Mouse (Mus musculus) thymus, adult 2 months (tissue): ENCODE data around the gene Arhgef28. TPM values are rescaled to one million over a fixed set of nuclear protein-coding genes. Genes with fewer than 3 reads are reported as not detected.

ENCODE experiments used
- DNase-seq: peaks from one replicate; pipeline ENCODE4 v3.0.0; 2021
- H3K27ac ChIP-seq: fragments of 200-500 bp; 2 replicates; pipeline ENCODE4 v1.5.1; 2012; ENCODE audit warnings: low read length, control low read depth; ENCODE audit not compliant: control insufficient read depth, insufficient read depth
- H3K27me3 ChIP-seq: fragments of 200-500 bp; 2 replicates; pipeline ENCODE4 v1.6.1; 2012; ENCODE audit warnings: mild to moderate bottlenecking, low read length, moderate library complexity, mixed read lengths; ENCODE audit not compliant: control insufficient read depth, insufficient read depth
- H3K36me3 ChIP-seq: fragments of 200-500 bp; 2 replicates; pipeline ENCODE4 v1.6.1; 2012; ENCODE audit warnings: mild to moderate bottlenecking, low read length, moderate library complexity; ENCODE audit not compliant: control insufficient read depth, insufficient read depth
- H3K4me1 ChIP-seq: fragments of 200-500 bp; replicated peaks from 2 replicates; pipeline ENCODE4 v1.6.1; 2012; ENCODE audit warnings: low read length; ENCODE audit not compliant: control insufficient read depth, insufficient read depth
- H3K4me3 ChIP-seq: fragments of 200-500 bp; 2 replicates; pipeline ENCODE4 v1.5.1; 2012; ENCODE audit warnings: mild to moderate bottlenecking, low read length, control low read depth, moderate library complexity; ENCODE audit not compliant: control insufficient read depth, insufficient read depth
- CTCF ChIP-seq: fragments of 200-500 bp; IDR thresholded peaks from 2 replicates; pipeline ENCODE4 v1.5.1; 2012; ENCODE audit warnings: mild to moderate bottlenecking, control low read depth, low read length, moderate library complexity, borderline replicate concordance; ENCODE audit not compliant: control insufficient read depth, poor library complexity, insufficient read depth; ENCODE audit errors: extremely low read depth
- POLR2A ChIP-seq: fragments of 200-500 bp; IDR thresholded peaks from 2 replicates; pipeline ENCODE4 v1.6.1; 2012; ENCODE audit warnings: mild to moderate bottlenecking, low read length, control low read depth, moderate library complexity; ENCODE audit not compliant: control insufficient read depth, poor library complexity, insufficient read depth; ENCODE audit errors: extremely low read depth
- WGBS: fragments of 180-500 bp; shearing (Covaris S2); methylation state at CpG from one replicate; pipeline ENCODE4 v1.1.7; 2018; 5-methylcytosine and 5-hydroxymethylcytosine counted together
- polyA plus RNA-seq: library from polyadenylated mRNA; depleted of rRNA; stranded (reverse); fragments of >200 nt; gene quantifications from 2 replicates; pipeline ENCODE4 v1.2.3, GENCODE M21; 2012

Gene Arhgef28
- polyA plus RNA-seq, 1 experiment: 2.0 TPM

- DNase-seq: no peak
- 95% methylated on average over 8 of the region's 8 CpGs for WGBS
- H3K27me3 ChIP-seq: no peaks in the 10 kb centered on the region
- H3K4me3 ChIP-seq: no peak overlapping the region
- no peaks in the 10 kb centered on the region for H3K36me3 ChIP-seq
- H3K27ac ChIP-seq: no peak overlapping the region
- TF ChIP-seq CTCF: no peak
- TF ChIP-seq POLR2A: no peak
- no peaks in the 10 kb centered on the region for H3K4me1 ChIP-seq
These were observed 53.5 kb downstream of the Arhgef28 start for GRCm38 (mm10) chr13:98152759-98153158.

GRCm38 (mm10) chr13:98147532-98147931 is 58.7 kb downstream of the Arhgef28 start:
- no peak for TF ChIP-seq POLR2A
- TF ChIP-seq CTCF: no peak

GRCm38 (mm10) chr13:98146573-98147160 is 59.6 kb downstream of the Arhgef28 start:
- DNase-seq: no peak
- no peak overlapping the region for H3K4me3 ChIP-seq
- H3K36me3 ChIP-seq: no peaks in the 10 kb centered on the region
- 92% methylated on average over 8 of the region's 8 CpGs for WGBS
- TF ChIP-seq POLR2A (no peak), CTCF (no peak)
- H3K4me1 ChIP-seq: no peaks in the 10 kb centered on the region
- H3K27me3 ChIP-seq: no peaks in the 10 kb centered on the region
- H3K27ac ChIP-seq: no peak overlapping the region

More at GRCm38 (mm10) chr13:98147532-98147931, 58.7 kb downstream of the Arhgef28 start:
- H3K27ac ChIP-seq: no peak overlapping the region
- no peaks in the 10 kb centered on the region for H3K27me3 ChIP-seq
- H3K4me3 ChIP-seq: no peak overlapping the region
- no peaks in the 10 kb centered on the region for H3K4me1 ChIP-seq
- H3K36me3 ChIP-seq: no peaks in the 10 kb centered on the region
- WGBS: 90% methylated on average over 5 of the region's 5 CpGs
- DNase-seq: no peak

GRCm38 (mm10) chr13:98145310-98145709 is 60.9 kb downstream of the Arhgef28 start:
- TF ChIP-seq CTCF (no peak), POLR2A (no peak)
- H3K36me3 ChIP-seq: no peaks in the 10 kb centered on the region
- H3K27ac ChIP-seq: no peak overlapping the region
- H3K4me1 ChIP-seq: no peaks in the 10 kb centered on the region
- DNase-seq: no peak
- no peaks in the 10 kb centered on the region for H3K27me3 ChIP-seq
- no peak overlapping the region for H3K4me3 ChIP-seq
- 94% methylated on average over 7 of the region's 7 CpGs for WGBS

GRCm38 (mm10) chr13:98143000-98143399 is 63.2 kb downstream of the Arhgef28 start:
- H3K27me3 ChIP-seq: no peaks in the 10 kb centered on the region
- 97% methylated on average over 10 of the region's 10 CpGs for WGBS
- no peak for TF ChIP-seq CTCF
- TF ChIP-seq POLR2A: no peak
- no peaks in the 10 kb centered on the region for H3K4me1 ChIP-seq
- no peak for DNase-seq
- no peaks in the 10 kb centered on the region for H3K36me3 ChIP-seq
- no peak overlapping the region for H3K4me3 ChIP-seq
- no peak overlapping the region for H3K27ac ChIP-seq

GRCm38 (mm10) chr13:98140626-98141025 is 65.6 kb downstream of the Arhgef28 start:
- Histone ChIP-seq H3K36me3 (no peaks in the 10 kb centered on the region), H3K4me1 (no peaks in the 10 kb centered on the region), H3K27me3 (no peaks in the 10 kb centered on the region), H3K4me3 (no peak overlapping the region), H3K27ac (no peak overlapping the region)
- 94% methylated on average over 9 of the region's 9 CpGs for WGBS
- TF ChIP-seq POLR2A (no peak), CTCF (no peak)
- DNase-seq: no peak

GRCm38 (mm10) chr13:98138786-98139185 is 67.5 kb downstream of the Arhgef28 start:
- Histone ChIP-seq H3K36me3 (no peaks in the 10 kb centered on the region), H3K27me3 (no peaks in the 10 kb centered on the region), H3K4me1 (no peaks in the 10 kb centered on the region), H3K4me3 (no peak overlapping the region), H3K27ac (no peak overlapping the region)
- WGBS: 60% methylated on average over 4 of the region's 4 CpGs
- DNase-seq: no peak
- TF ChIP-seq POLR2A (no peak), CTCF (no peak)
